Mouse (Mus musculus): ENCODE data around the gene Mthfsd. TPM values are rescaled to one million over a fixed set of nuclear protein-coding genes. Genes with fewer than 3 reads are reported as not detected.

The Mthfsd gene
- polyA plus RNA-seq, 1 experiment: 22.3 TPM

GRCm38 (mm10) chr8:121075936-121076335 lies 32.3 kb downstream of the Mthfsd start:
- Histone ChIP-seq H3K79me2 (ENCODE audit: control insufficient read depth, insufficient read depth) (no peaks in the 10 kb centered on the region), H3K4me2 (ENCODE audit: low read depth) (no peak overlapping the region)

GRCm38 (mm10) chr8:121074848-121075145 lies 33.4 kb downstream of the Mthfsd start:
- Histone ChIP-seq H3K4me3 (no peak overlapping the region), H3K79me2 (ENCODE audit: control insufficient read depth, insufficient read depth) (no peaks in the 10 kb centered on the region), H3K4me2 (ENCODE audit: low read depth) (no peak overlapping the region), H3ac (ENCODE audit: control insufficient read depth, insufficient read length) (no peak overlapping the region), H3K27me3 (ENCODE audit: control insufficient read depth, insufficient read depth, insufficient read length) (peaks cover 87% of the 10 kb centered on the region), H3K36me3 (ENCODE audit: control insufficient read depth, insufficient read depth) (no peaks in the 10 kb centered on the region)
- TF ChIP-seq POLR2AphosphoS2 (IDR thresholded peaks at IDR 0.05; ENCODE audit: insufficient read length, low read depth) (no peak), MYOG (IDR thresholded peaks at IDR 0.05; ENCODE audit: control insufficient read depth in 1 of 3, insufficient read depth in 1 of 3, insufficient read length in 2 of 3, low read depth in 2 of 3) (no peak), E2F4 (IDR thresholded peaks at IDR 0.05; ENCODE audit: insufficient read depth) (no peak), CEBPB (IDR thresholded peaks at IDR 0.05; ENCODE audit: insufficient read depth, poor library complexity, severe bottlenecking) (no peak), MYOD1 (IDR thresholded peaks at IDR 0.05; ENCODE audit: control insufficient read depth in 1 of 3, insufficient read length in 2 of 3, low read depth in 2 of 3) (no peak), TCF12 (IDR thresholded peaks at IDR 0.05; ENCODE audit: insufficient read depth, poor library complexity, severe bottlenecking) (no peak), USF1 (IDR thresholded peaks at IDR 0.05; ENCODE audit: low read depth) (no peak), MAX (IDR thresholded peaks at IDR 0.05; ENCODE audit: low read depth) (no peak), POLR2A (IDR thresholded peaks at IDR 0.05; ENCODE audit: insufficient read length, low read depth) (no peak), REST (IDR thresholded peaks at IDR 0.05; ENCODE audit: insufficient read depth, insufficient read length) (no peak), TCF3 (IDR thresholded peaks at IDR 0.05; ENCODE audit: insufficient read length, low read depth) (no peak), SRF (IDR thresholded peaks at IDR 0.05; ENCODE audit: control insufficient read depth, insufficient read length, low read depth) (no peak)

More at GRCm38 (mm10) chr8:121075936-121076335, 32.3 kb downstream of the Mthfsd start:
- no peak for TF ChIP-seq E2F4 (IDR thresholded peaks at IDR 0.05; ENCODE audit: insufficient read depth)
- no peak for TF ChIP-seq POLR2A (IDR thresholded peaks at IDR 0.05; ENCODE audit: insufficient read length, low read depth)
- TF ChIP-seq TCF12 (IDR thresholded peaks at IDR 0.05; ENCODE audit: insufficient read depth, poor library complexity, severe bottlenecking): no peak
- no peak for TF ChIP-seq CEBPB (IDR thresholded peaks at IDR 0.05; ENCODE audit: insufficient read depth, poor library complexity, severe bottlenecking)
- TF ChIP-seq POLR2AphosphoS2 (IDR thresholded peaks at IDR 0.05; ENCODE audit: insufficient read length, low read depth): no peak
- Histone ChIP-seq H3K36me3 (ENCODE audit: control insufficient read depth, insufficient read depth) (no peaks in the 10 kb centered on the region), H3K27me3 (ENCODE audit: control insufficient read depth, insufficient read depth, insufficient read length) (peaks cover 87% of the 10 kb centered on the region), H3ac (ENCODE audit: control insufficient read depth, insufficient read length) (no peak overlapping the region), H3K4me3 (no peak overlapping the region)

DNA sequence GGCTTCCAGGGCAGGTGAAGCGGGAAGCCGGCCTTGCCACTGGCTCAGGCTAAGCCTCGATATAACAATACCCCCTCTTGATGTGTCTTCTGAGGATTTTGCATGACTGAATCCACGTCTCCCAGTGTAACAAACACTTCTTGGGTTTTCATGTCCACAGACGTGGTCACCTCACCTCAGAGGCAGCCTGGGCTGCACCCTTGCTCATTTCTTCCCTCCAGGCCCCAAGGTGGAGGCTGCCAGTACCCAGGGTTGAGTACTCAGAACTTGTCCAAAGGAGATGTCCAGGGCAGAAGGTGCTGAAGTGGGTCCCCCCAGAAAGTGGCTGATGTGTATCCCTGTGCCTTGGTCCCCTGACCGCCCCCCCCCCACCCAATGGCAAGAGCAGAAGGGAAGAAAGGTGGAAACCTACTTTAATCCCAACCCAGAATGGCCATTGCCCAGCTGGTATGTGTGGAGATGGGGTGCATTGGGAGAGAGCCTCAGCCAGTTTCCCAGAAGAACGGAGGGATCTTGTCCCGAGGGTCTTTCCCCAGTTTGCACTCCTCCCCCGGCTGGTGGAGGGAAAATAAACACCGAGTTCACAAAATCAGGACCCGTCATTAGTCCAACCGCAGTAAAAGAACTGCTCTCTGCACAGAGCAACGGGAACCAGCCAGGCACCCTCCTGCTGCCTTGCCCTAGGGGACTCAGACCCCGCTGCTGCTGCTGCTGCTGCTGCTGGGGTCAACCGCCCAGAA lies 33.9 kb downstream of the Mthfsd start:
- Histone ChIP-seq H3K79me2 (ENCODE audit: control insufficient read depth, insufficient read depth) (no peaks in the 10 kb centered on the region), H3ac (ENCODE audit: control insufficient read depth, insufficient read length) (no peak overlapping the region), H3K36me3 (ENCODE audit: control insufficient read depth, insufficient read depth) (no peaks in the 10 kb centered on the region), H3K4me2 (ENCODE audit: low read depth) (no peak overlapping the region), H3K4me3 (no peak overlapping the region), H3K27me3 (ENCODE audit: control insufficient read depth, insufficient read depth, insufficient read length) (peaks cover 91% of the 10 kb centered on the region)
- no peak for TF ChIP-seq REST (IDR thresholded peaks at IDR 0.05; ENCODE audit: insufficient read depth, insufficient read length)
- TF ChIP-seq TCF12 (IDR thresholded peaks at IDR 0.05; ENCODE audit: insufficient read depth, poor library complexity, severe bottlenecking): no peak
- TF ChIP-seq POLR2A (IDR thresholded peaks at IDR 0.05; ENCODE audit: insufficient read length, low read depth): no peak
- no peak for TF ChIP-seq MYOD1 (IDR thresholded peaks at IDR 0.05; ENCODE audit: control insufficient read depth in 1 of 3, insufficient read length in 2 of 3, low read depth in 2 of 3)
- TF ChIP-seq USF1 (IDR thresholded peaks at IDR 0.05; ENCODE audit: low read depth): no peak
- no peak for TF ChIP-seq CEBPB (IDR thresholded peaks at IDR 0.05; ENCODE audit: insufficient read depth, poor library complexity, severe bottlenecking)
- TF ChIP-seq SRF (IDR thresholded peaks at IDR 0.05; ENCODE audit: control insufficient read depth, insufficient read length, low read depth): no peak
- TF ChIP-seq MAX (IDR thresholded peaks at IDR 0.05; ENCODE audit: low read depth): no peak
- no peak for TF ChIP-seq POLR2AphosphoS2 (IDR thresholded peaks at IDR 0.05; ENCODE audit: insufficient read length, low read depth)
- TF ChIP-seq MYOG (IDR thresholded peaks at IDR 0.05; ENCODE audit: control insufficient read depth in 1 of 3, insufficient read depth in 1 of 3, insufficient read length in 2 of 3, low read depth in 2 of 3): no peak
- TF ChIP-seq TCF3 (IDR thresholded peaks at IDR 0.05; ENCODE audit: insufficient read length, low read depth): no peak
- no peak for TF ChIP-seq E2F4 (IDR thresholded peaks at IDR 0.05; ENCODE audit: insufficient read depth)

- Histone ChIP-seq H3K79me2 (ENCODE audit: control insufficient read depth, insufficient read depth) (no peaks in the 10 kb centered on the region), H3K36me3 (ENCODE audit: control insufficient read depth, insufficient read depth) (no peaks in the 10 kb centered on the region), H3K27me3 (ENCODE audit: control insufficient read depth, insufficient read depth, insufficient read length) (peaks cover 95% of the 10 kb centered on the region), H3ac (ENCODE audit: control insufficient read depth, insufficient read length) (no peak overlapping the region), H3K4me2 (ENCODE audit: low read depth) (no peak overlapping the region), H3K4me3 (no peak overlapping the region)
- TF ChIP-seq SRF (IDR thresholded peaks at IDR 0.05; ENCODE audit: control insufficient read depth, insufficient read length, low read depth) (no peak), REST (IDR thresholded peaks at IDR 0.05; ENCODE audit: insufficient read depth, insufficient read length) (no peak), TCF12 (IDR thresholded peaks at IDR 0.05; ENCODE audit: insufficient read depth, poor library complexity, severe bottlenecking) (no peak), MYOD1 (IDR thresholded peaks at IDR 0.05; ENCODE audit: control insufficient read depth in 1 of 3, insufficient read length in 2 of 3, low read depth in 2 of 3) (no peak), USF1 (IDR thresholded peaks at IDR 0.05; ENCODE audit: low read depth) (no peak), E2F4 (IDR thresholded peaks at IDR 0.05; ENCODE audit: insufficient read depth) (no peak), MAX (IDR thresholded peaks at IDR 0.05; ENCODE audit: low read depth) (no peak), POLR2A (IDR thresholded peaks at IDR 0.05; ENCODE audit: insufficient read length, low read depth) (no peak), CEBPB (IDR thresholded peaks at IDR 0.05; ENCODE audit: insufficient read depth, poor library complexity, severe bottlenecking) (no peak), MYOG (IDR thresholded peaks at IDR 0.05; ENCODE audit: control insufficient read depth in 1 of 3, insufficient read depth in 1 of 3, insufficient read length in 2 of 3, low read depth in 2 of 3) (no peak)
These were observed 34.8 kb downstream of the Mthfsd start for GRCm38 (mm10) chr8:121073174-121074107.
